Mouse (Mus musculus) c-Kit-positive CD71-negative TER-119-negative erythroid progenitor cells, embryonic 14.5 days (primary cell): ENCODE measurements at regions not wholly inside any gene's neighbourhood (a gene's known extent, or its start where the extent isn't known, plus 50 kb on each side); places are given as distances from the start of the nearest gene placed in this dataset.

Experiments
- DNase-seq: peaks from one replicate; pipeline ENCODE4 v3.0.0-alpha.2; 2013; ENCODE audit warnings: low read depth

DNA sequence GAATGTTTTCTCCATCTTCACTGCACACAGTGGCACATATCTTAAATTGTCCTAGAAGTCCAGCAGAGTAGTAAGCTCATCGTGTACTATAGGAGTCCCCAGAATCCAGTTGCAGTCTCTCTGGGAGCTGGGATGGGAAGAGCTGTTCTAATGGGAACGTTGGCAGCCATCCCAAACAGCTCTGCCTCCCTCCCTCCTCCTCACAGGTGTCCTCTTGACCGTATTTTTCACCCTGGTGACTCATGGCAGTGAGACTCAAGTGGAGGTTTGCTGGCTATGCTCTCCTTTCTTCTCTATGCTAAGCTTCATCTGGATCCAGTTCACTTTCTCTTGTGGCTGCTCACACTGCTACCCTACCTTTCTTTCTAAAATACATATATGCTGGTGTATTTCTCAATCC, 109.2 kb upstream of the Sash1 start:
- DNase-seq: no peak

DNA sequence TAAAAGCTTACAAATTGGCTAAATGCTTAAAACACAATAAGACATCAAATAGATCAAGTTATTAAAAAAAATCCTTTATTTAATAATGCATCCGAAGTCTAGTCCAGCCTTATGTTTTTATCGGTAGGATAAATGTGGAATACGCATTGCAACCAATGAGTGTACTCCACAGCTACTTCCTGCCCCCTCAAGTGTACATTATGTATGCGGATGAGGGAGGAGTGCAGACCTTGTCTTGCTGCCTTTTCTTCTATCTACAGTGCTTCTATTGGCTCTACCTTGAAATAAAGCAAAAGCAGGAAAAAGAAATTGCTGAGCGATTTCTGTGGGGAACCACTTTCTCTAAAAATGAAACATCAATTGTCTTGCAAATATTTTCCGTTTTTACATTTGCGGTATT, 100.5 kb upstream of the Sash1 start:
- DNase-seq: no peak

DNA sequence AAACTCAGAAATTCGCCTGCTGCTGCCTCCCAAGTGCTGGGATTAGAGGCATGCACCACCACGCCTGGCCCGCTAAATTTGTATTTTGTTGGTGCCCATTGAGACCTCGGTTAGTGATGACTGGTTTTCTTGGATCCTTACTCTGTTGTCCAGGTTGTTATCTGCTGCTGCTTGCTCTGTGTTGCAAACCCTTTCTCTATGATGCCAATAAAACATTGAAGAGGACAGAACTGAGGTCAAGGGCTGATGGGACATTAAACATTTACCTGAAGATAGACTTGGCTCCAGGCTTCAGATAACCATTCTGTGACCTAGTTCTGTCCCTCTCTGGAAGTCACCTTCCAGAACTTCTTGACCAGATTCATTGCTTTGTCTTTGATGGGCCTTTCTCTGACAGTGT, 97.5 kb upstream of the Sash1 start:
- no peak for DNase-seq

DNA sequence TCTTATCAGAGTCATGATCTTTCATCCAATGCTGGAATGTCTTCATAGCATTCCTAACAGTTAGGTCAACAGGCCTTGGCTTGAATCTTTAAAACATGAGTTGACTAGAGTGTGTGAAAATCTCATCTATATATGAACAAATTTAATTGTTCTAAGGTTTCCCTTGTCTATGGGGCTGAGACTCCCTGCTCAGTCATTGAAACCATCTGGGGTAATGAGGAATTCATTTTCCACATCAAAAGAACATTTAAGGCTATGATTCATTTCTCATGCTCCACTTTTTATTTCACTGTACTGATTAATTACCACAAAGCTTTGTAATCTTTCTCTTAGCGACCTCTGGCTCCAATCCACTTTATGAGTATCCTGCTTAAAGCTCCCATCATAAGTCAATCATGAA, 94.7 kb upstream of the Sash1 start:
- DNase-seq: no peak

DNA sequence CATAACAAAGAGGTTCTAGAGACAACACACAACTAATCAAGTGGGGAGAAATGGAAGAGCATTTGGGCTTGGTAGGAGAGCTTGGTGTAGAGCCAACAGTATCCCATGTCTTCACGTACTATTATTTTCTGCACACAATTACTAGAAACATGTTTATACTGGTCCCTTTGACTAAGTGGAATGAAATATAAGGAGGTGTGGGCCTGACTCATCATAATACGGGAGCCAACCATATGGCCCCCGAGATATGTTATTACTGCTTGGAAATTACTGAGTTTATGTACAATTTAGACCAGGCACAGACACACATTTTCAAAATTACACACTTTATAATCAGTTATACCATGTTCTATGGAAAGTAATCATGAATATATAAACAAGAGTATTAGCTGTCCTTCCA, 92.7 kb upstream of the Sash1 start:
- no peak for DNase-seq

DNA sequence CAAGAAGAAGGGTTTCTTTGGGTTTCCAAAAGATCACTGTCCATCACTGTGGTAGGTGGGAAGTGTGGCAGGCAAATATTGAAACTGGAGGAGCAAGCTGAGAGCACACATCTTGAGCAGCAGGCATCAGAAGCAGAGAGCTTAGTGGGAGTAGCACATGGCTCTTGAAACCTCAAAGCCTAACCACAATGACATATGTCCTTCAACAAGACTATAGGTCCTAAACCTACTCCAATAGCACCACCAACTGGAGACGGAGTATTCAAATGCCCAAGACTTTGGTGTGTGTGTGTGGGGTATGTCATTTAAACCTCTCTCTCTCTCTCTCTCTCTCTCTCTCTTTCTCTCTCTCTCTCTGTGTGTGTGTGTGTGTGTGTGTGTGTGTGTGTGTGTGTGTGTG, 88.1 kb upstream of the Sash1 start:
- peak; percentile 48 for DNase-seq

DNA sequence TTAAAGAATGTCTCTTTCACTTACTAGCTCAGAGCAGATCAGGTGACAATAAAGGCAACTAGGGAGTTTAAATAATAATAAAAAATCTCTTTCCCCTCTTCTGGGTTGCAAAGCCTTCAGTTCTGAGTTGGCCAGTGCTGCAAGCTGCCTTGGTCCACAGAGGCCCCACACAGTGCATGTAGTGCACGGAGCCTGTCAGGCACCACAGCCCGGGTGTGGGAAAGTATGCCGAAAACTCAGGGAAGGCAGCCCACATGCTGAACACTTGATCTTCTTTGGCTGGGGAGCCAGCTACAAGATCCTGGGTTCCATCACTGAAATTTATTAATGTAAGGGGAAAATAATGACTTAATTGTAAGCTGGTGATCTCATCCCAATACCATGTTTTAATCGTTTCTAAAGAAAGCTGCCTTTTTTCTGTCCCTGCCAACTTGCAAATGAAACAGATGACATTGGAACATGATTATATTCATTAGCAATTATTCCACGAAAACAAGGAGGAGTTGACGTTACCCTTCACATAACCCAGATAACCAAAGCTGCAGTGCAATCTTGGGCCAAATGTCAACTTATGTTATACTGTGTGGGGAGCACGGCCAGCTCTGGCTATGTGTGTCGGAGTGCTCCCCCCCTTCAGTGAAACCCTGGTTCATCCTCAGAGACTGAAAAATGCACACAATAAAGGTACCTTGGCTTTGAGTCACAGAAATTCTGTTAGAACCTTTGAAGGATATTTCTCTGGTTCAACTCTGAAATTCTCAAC, 87.1 kb upstream of the Sash1 start:
- DNase-seq: no peak

DNA sequence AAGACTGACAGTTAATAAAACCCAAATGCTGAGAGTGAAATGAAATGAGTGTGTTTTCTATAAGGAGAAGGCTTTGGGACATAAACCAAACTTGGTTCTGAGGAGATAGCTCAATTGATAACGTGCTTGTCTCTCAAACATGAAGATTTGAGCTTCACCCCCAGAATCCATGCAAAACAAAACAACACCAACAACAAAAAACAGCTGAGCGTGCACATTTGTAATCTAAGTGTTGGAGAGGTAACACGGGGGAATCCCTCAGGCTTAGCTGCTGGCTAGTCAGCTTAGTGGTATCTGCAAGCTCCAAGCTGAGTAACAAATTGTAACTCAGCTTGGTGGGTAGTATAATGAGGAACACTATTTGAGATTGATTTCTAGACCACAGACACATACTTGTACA, 84.9 kb upstream of the Sash1 start:
- DNase-seq: no peak

DNA sequence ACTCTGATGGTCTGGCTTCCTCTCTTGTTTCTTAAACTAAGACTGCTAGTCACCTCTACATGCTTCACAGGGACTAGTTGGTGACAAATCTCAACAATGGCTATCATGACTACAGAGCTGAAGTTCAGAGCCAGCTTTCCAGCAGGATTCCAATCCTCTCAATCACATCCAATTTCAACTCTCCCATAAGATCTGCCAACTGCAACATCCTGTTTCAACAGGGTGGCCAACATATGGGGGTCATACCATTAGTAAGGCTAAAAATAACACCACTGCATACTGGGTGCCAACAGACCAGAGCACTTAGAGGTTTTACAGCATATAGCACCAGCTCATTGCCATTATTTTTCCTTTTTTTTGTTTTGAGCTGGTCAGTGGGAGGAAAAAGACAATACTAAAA, 83.7 kb upstream of the Sash1 start:
- no peak for DNase-seq

DNA sequence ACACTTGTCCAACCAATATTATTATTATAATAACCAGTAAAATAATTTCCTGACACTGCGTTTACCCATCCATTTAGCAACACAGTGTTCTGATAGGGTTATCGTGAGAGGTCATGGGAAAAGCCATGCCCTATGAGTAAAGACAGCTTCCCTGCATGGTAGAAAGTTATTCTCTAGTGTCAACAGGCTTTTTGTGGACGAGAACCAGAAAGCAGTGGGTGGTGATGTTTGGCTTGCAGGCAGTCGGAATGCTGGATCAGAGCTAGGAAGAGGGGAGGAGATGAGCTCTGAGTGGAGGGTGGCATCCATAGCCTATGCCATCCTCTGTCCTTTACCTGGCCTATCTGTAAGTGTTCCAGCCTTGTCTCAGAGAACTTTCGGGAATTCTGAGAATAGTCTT, 83.1 kb upstream of the Sash1 start:
- DNase-seq: no peak

DNA sequence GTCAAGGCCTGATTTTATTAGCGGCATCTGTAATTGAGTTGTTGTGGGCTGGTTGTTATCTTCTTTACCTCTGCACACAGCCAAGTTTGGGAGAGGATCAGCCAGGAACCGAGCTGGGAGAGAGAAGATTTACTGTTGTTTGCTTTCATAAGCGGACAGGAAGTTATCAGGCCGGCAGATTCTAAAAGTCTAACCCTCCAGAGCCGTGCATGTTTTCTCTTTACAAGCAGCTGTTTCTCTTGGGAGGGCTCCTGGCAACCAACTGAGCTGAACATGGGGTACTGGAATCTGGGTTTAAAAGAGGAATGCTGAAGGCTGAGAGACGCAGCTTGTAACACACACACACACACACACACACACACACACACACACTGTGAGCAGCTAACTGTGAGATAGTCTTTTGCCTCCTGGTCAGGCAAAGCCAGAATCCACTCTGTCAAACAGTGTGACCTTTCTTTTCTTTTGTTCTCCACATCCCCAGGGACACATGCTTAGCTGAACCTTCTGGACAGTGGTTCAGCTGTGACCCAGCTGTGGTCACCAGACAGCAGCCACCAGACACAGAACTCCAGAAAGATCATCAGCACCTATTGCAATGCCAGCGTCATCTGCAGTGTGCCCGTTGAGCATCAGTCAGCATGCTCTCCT, 82.5 kb upstream of the Sash1 start:
- DNase-seq: no peak

DNA sequence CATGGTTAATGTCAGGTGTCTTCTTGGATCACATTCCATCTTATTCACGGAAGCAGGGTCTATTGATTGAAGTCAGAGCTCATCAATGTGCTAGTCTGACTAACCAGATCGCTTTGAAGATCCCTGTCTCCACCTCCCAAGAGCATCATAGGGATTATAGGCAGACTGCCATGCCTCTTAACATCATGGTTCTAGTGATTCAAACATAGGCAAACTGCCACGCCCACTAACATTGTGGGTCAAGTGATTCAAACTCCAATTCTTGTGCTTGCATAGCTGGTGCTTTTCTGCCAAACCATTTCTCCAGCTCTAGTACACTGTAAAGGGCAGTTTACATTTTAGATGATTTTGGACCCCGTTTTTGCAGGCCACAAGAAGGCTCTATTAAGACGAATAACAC, 77.1 kb upstream of the Sash1 start:
- no peak for DNase-seq

DNA sequence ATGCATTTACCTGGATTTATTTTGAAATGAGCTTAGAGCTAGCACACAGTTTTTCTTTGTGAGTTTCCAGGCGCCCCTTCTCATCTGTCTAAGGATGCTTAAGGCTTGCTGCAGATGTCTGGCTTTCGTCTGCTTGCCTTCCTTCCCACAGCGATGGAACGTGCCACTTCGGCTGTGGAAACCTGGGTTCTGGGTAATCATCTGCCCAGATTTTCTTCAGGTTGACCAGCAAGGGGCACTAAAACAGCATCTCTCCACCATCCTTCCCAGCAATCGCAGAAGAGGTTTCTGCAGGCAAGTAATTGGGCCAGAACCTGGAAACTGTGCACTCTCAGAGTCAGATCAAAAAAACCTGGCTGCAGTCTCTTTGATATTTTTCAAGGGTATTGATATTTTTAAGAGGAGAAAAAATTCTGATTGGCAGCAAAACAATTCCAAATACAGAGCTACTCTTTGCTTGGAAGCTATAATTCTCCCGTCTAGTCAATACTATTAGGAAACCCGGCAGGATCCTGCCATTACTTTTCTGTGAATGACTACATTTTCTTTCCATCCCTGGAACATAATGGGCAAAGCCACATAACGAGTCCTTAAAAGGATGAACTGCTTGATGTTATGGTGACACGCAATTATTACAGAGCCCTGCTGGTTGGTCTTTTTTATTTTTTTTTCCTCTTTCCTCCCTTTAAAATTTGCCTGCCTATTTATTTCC, 75.2 kb upstream of the Sash1 start:
- DNase-seq: no peak

DNA sequence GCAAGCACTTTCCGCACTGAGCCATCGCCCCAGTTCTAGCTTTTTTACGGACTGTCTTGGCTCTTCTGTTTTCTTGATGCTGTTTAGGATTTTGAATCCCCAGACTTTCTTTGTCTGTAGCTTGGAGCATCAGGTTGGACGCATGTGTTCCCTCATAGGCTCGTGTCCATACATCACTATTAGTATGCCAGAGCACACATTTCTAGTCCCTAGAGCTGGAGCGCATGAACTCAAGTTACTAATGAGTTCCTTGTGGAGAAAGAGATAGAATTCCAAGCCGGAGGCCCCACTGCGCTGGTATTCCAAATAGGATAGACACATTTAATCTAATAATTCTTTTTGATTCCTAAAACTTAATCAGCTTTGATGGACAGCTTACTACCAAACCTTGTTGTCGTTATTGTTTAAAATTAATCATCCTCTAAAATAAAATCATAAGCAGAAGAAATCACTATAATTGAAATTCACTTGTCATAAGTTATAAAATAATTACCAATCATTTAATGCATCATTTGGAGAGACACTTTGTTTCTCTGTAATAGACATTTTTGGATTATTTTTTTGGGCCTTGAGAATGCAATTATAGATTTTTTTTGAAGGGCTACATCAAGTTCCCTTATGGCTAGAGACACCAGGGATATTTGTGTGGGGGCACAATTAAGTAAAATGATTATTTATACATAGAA, 74.5 kb upstream of the Sash1 start:
- no peak for DNase-seq

DNA sequence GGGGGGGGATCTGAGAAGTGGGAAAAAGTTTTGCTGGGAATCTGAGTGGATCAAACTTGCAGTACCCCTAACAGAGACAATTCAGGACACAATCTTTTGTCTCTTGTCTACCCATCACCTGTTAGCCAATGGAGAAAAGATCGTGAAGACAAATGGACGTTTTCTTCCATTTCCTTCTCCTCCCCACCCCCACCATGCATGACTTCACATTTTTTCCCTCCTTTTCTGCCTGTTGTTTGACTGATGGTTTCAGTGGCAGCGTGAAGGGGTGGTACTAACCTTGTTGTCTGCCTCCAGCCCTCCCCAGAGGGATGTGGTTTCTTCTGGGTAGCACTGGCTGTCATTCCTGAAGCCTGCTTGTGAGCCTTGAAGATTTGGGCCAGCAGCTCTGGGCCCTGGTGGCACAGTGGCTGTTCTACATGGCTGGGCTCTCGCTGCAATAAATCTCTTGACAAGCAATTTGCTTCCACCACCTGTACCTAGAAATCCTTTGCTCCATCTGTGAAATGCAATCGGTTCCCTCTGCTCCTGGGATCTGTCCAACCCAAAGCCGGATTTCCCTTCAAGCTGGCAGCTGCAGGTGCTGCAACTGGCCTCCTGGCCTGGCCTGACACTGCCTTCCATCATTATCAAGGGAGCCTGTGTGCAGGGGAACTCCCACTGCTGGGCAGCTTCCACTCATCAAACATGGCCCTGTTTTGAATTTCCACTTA, 69.8 kb upstream of the Sash1 start:
- peak; percentile 16 for DNase-seq

DNA sequence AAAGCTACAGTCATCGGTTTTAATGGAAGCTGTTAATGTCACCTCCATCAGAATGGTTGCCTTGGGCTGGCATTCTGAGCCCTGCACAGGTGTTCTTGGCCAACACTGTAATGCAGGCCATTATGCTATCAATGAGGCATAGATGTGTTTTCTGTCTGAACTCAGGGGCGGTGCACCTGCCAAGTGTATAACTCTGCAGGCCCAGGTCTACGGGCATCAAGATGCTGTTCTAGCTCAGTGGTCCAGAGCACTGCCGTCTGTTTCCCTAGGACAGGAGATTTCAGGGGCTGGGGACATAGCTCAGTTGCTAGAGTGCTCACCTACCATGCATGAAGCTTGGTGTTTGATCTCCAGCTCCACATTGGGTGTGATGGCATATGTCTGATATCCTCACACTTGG, 68.1 kb upstream of the Sash1 start:
- DNase-seq: no peak

DNA sequence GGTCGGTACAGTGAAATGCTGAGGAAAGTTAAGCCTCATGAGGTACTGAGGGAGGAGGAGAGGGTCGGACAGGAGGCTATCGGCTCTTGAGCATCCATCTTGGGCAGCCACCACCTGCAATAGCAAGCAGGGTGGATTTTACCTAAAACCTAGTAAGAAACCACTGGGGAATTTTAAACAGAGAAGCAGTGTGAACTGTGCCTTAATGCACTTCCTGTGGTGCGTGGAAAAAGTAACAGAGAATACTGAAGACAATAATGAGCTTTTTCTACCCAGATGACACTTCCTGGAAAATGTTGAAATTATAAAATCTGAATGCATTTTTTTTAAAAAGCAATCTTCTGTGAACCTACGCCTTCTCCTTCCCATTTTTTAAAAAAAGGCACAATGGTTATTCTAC, 67.1 kb upstream of the Sash1 start:
- DNase-seq: no peak

DNA sequence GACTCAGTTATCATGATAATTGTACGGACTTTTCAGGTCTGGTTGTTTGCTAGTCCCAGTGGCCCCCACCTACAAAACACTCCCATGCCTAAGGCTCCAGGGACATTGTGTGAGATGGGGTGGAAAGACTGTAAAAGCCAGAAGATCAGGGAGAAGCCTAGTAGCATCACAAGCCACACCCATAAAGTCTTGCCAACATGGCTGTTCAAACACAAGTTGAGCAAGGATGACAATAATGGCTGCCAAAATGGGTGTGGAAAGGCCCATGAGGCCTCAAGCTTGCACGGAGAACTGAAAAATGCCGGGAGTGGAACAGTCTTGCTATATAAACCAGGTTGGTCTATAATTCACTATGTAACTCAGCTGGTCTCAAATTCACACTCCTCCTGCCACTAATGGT, 66.1 kb upstream of the Sash1 start:
- DNase-seq: no peak

DNA sequence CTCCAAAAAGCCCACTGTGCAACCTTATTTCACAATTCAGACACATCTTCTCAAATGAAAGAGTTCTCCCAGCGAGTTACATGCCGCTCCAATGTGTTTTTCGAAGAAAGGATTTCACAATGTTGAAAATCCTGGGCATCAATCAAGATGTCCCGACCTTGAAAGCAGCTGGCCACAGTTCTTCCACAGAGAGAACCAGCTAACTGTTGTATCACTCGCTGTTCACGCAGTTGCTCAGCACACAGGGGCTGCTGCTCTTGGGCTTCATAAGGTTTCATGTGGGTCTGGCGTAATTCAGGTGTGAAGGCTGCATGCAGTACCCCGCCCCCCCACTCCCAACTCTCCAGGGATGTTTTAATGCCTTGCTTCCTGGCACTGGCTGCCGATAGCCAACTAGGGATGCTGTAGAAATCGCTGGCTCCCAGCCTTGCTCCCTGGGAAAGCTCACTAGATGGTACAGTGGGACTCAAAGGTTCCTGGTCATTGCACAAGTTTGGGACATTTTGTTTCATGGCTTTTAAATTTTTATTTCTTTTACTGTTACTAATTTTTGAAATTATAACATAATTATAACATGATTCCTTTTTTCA, 65.5 kb upstream of the Sash1 start:
- no peak for DNase-seq

DNA sequence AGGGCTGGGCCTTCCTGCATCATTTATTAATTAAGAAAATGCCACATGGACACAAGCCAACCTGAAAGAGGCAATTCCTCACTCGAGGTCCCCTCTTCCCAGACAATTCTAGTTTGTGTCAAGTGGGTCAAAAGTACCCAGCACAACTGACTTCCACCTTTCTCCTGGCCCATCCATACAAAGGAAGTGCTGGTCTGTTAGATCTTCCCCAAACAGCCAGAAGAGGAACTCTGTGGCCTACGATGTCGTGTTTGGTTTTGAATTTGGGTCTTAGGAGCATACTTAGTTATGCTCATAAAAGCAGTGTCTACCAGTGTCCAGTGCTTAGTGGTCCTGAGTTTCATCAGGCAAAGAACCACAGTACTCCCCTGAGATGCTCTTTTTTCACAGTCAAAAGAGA, 62.4 kb upstream of the Sash1 start:
- DNase-seq: no peak

DNA sequence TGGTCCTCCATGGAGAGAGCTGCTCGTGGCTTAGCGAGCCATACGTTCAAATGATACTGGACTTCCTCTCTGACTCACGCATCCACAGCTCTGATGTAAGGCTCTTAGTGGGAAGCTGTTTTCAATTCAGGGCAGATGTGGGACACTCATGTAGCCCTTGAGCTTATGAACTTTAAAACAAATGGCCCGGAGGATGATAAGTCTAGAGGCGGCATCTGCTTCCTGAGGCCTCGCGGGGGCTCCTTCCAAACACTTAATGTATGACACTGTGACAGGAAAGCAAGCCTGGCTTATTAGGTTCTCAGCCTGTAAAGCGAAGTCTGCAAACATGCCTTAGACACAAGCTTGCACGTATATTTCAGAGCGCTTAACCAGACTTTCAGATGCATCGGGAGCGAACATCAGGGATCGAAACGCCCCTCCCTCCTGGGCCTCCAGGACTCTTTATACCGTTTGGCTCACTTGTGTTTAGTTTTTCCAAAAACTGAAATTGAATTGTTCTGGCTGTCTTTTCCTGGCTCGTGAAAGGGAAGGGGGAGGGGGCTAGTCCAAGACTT, 59.4 kb upstream of the Sash1 start:
- peak; percentile 46 for DNase-seq

DNA sequence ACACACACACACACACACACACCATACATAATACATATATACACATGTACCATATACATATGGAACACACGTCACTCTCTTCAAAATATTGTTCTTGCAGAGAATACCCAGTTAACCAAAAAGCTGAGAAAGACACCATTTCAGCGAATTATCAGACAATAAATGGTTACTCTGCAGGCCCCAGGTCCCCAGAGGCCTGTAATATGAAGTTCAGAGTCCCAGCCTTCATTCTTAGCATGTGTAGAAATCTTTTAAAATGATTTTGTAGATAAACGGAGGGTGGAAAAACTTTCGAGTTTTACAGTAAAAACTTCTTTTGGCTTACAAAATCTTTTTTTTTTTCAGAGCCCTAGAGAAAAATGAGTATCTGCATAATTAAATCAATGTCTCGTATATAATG, 58.7 kb upstream of the Sash1 start:
- DNase-seq: no peak
